Mouse (Mus musculus): Measurements from ENCODE around the gene 4931422A03Rik. TPM values are rescaled to one million over a fixed set of nuclear protein-coding genes. Genes with fewer than 3 reads are reported as not detected.
"Not testable (repeated sequence)": the region's sequence is repeated elsewhere in the genome, so short reads cannot be mapped to it uniquely, and the experiment has no call there.

4931422A03Rik gene
- total RNA-seq, 4 experiments from 2014 or later, result not detected

DNA sequence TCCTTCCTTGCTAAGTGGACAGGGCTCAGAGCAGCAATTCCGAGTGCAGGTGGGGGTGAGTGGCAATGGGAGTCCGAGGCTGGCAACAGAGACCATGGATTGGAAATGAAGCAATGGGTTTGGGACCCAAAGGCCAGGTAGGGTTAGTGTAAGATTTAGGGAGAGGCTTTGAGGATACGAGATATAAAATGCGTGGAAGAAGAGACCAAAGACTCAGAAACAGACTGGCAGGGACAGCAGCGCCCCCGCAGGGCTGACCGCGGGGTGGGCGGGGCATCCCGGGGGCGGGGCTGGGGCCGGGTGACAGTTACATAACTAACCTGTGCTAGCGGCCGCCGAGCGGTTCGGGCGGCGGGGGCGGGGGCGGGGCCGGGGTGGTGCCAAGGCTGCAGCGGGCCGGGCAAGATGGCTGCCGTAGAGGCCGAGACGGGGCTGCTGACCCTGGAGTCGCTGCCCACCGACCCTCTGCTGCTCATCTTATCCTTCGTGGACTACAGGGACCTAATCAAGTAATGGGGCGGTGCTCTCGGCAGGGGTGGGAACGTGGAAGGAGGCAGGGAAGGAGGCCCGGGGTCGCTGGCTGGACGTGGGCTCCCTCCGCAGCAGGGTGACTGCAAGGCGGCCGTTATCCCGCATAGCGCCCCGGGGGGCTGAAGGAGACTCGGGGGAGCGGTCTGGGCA lies 563 bp downstream of the 4931422A03Rik start, which contains the start of gene Fbxo3:
Fbxo3 (plus strand) TSS at position 264 of the 681 bp plus-strand sequence.
- DNase-seq (ENCODE audit: low spot score in 2 of 2), result peak; percentile 86

GRCm38 (mm10) chr2:104024656-104025055 lies 3.5 kb downstream of the 4931422A03Rik start:
- DNase-seq (ENCODE audit: low spot score in 2 of 2), result no peak

DNA sequence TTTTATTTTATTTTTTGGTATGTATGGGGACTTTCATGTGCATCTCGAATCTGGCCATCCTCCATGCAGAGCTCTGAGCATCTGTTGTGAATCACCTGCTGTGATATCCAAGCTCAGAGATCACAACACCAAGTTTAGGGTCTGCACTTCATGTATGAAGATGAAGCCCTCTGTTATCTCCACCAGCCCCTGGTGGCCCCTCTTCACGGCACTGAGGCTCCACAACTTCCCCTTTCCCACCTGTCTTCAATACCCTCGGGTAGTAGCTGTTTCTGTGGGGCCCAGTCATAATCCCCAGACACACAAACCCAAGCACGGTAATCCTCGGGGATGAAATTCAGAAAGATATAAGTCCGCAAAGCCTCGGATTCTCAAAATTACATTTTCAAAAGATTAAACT lies 5.1 kb downstream of the 4931422A03Rik start:
- no peak for DNase-seq (ENCODE audit: low spot score in 2 of 2)

GRCm38 (mm10) chr2:104008853-104009252 lies 19.3 kb downstream of the 4931422A03Rik start:
- DNase-seq (ENCODE audit: low spot score in 2 of 2), result not testable (repeated sequence)

DNA sequence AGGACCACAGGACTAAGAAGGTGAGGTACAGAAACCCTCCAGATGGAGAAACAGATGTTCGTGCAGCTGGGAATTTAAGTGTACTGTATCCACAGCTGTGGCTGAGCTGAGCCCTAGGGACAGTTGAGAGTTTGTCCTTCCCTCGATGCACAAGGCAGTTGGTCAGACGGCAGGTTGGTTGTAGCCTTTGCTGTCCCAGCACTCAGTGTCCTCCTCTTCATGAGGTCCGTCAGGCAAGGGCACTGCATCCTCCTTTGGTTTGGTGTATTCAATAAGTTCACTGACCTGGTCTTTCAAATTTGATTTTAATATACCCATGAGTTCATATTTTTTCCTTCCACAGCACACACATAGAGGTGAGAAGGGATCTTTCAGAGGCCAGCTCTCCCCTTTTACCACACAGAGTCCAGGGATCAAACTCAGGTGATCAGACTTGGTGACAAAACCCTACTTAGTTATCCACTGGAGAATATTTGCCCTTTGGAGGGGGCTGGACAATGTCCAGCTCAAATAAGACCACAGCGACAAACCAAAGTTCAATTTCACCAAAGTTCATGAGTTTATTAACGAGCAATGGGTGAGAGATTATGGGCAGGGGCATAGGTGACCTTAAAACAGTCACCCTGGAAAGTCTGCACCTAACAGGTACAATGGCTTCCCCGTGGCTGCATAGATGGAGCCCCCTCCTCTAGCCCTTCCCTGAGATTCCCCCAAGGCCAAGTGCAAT lies 20.2 kb downstream of the 4931422A03Rik start:
- DNase-seq (ENCODE audit: low spot score in 2 of 2), result no peak

DNA sequence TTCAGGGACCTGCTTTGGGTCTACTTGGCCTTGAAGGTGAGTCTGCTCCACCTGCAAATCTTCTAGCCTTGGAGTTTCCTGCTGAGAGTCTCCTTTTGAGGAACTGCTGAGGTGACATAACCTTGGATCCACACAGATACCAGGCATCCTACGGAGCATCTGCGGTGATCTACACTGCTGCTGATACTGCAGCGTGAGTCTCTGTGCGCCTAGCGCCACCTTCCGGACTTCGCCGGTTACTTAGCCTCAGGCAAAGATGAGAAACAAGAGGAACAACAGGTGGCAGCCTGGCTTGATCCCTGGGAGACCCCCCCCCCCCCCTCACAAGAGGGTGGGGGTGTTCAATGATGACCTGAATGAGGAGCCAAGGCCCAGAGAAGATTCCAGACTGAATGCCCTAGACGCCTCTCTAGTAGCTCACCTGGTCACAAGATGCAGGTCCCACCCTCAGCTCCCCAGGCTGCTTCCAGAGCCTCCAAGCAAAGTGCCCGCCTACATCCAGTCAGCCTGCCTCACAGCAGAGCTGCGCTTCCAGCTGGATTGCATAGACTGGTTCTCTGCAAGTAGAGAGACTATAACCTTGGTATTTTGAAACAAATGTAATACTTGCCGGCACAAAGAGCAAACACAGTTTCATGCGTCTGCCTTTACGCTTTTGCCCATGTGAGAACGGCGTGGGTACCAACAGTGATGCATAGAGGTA lies 25.3 kb downstream of the 4931422A03Rik start:
- no peak for DNase-seq (ENCODE audit: low spot score in 2 of 2)

- no peak for DNase-seq (ENCODE audit: low spot score in 2 of 2)
Observed at GRCm38 (mm10) chr2:104001861-104002260, 26.3 kb downstream of the 4931422A03Rik start.

DNA sequence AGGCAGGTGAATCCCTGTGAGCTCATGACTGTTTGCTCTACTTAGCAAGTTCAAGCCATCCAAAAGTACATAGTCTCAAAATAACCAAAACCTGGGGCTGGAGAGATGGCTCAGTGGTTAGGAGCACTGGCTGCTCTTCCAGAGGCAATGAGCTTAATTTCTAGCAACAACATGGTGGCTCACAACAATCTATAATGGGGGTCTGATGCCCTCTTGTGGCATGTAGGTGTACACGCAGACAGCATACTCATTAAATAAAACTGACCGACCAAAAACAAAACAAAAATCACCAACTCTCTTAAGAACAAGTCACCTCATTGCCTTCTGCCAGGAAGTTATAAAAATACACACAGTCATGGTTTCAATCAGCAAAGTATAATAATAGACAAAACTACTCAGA lies 27.1 kb downstream of the 4931422A03Rik start:
- DNase-seq (ENCODE audit: low spot score in 2 of 2), result no peak

DNA sequence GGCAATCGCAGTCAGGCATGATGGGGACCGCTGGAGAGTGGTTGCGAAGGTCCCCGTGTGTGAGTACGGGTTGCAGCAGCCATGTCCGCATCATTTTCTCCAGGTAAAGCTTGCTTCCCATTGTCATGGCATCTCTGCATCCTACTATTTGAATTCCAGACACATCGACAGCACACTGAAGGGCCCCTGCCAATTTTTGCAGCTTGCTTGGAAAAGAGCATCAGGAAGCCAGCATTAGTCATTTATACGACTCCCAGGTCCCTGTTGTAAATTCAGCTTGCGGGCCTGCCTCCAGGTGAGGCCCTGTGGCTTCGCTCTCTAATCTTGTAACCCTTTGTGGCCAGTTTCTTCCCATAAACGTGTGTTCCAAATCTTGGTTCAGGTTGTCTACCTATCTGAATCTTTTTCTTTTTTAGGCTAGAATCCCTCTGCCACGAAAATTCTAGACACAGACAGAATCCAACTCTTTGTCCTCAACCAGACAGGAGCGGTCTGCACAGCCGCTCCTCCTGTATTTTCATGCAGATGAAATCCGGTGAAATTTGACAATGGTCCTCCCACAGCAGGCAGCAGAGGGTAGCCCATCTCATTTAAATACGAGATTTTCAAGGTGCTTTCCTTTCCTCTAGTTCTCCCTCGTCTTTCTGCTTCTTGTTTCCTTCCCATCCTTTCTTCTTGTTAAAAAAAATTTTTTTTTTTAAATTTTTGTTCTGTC lies 35.4 kb downstream of the 4931422A03Rik start:
- no peak for DNase-seq (ENCODE audit: low spot score in 2 of 2)

DNA sequence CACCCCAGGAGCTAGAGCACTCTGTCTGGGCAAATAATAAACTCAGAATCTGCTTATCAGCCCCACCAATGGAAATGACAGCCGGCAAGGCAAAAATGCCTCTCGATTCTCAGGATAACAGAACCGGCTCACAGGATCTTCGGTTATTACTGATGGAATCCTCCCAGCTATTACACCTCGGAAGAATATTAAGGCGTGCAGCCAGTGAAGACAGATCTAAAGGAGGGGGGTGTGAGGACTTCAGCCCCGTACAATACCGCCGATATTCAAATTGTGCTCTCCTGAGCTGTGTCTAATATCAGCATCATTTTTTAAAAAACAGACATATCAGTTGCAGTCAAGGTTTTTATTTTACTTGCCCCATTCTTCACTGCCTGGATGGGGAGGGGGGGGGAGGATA lies 36.0 kb downstream of the 4931422A03Rik start:
- no peak for DNase-seq (ENCODE audit: low spot score in 2 of 2)

GRCm38 (mm10) chr2:103991303-103991702 lies 36.9 kb downstream of the 4931422A03Rik start:
- no peak for DNase-seq (ENCODE audit: low spot score in 2 of 2)

GRCm38 (mm10) chr2:103989724-103990123 lies 38.4 kb downstream of the 4931422A03Rik start:
- DNase-seq (ENCODE audit: low spot score in 2 of 2), result no peak

DNA sequence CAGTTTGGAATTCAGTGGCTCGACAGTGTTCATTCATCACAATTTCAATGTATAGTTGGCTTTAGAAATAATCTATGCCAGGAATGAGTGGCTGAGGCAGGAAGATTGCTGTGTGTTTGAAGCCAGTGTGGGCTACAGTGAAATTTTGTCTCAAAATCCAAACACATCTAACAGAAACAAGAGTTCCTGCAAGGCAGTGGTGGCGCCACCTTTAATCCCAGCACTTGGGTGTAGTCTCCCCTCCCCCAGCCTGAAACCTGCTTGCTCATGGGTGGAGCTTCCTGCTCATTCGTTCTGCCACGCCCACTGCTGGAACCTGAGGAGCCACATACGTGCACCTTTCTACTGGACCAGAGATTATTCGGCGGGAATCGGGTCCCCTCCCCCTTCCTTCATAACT lies 40.6 kb downstream of the 4931422A03Rik start:
- not testable (repeated sequence) for DNase-seq (ENCODE audit: low spot score in 2 of 2)

DNA sequence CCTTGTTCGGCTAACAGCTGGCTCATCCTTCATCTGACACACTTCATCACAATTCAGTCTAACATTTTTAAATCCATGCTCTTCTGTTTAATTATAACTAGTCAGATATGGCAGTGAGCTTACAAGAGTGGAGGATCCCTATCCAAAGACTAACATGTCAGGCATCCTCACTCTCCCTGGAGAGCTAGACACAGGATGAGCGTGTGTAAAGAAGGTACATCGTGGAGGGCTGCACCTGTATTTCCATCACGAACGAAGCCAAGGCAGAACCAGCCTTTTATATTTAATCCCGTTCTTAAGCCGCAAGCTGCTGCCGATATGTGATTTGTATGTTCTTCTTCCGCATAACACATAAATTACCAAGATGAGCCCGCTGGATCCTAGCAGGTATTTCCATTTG lies 45.0 kb downstream of the 4931422A03Rik start:
- DNase-seq (ENCODE audit: low spot score in 2 of 2), result no peak

DNA sequence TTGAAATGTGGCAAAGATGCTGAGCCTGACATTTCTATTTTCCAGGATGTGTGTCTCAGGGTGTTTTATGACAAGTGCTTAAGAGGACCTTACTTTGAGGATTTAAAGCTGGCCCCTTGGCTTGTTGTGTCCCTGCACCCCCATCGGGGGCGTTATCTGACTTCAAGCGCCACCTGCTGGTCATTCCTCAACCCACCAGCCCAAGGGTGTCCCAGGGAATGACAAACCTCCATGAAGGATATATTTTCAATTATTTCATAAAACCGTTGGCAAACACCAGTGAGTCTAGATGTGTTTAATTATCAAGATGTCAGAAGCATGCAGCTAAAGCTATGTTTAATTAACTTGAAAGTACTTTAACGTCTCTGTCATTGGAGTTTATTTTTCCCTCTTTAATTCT lies 45.9 kb downstream of the 4931422A03Rik start:
- peak; percentile 31 to 44 for DNase-seq (ENCODE audit: low spot score in 2 of 2)

GRCm38 (mm10) chr2:103977716-103978115 lies 50.4 kb downstream of the 4931422A03Rik start:
- no peak for DNase-seq (ENCODE audit: low spot score in 2 of 2)

DNA sequence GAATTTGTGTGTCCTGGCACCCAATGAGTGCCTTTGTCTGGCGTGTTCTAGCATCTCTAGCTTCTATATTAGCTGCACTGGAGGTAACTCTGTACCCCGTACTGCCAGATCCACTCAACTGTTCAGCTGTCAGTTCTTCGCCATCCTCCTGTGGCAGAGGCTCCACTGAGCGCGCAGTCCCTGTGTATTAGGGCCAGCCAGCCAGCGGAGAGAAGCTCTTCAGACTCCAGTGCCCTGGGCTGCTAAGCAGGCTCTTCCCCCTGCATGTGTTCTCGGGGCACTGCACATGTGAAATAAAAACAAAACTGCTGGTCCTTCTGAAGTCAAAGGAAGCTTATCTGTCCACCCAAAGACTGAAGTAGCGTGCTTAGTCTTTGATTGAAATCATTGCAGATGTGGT lies 50.9 kb downstream of the 4931422A03Rik start:
- DNase-seq (ENCODE audit: low spot score in 2 of 2), result no peak

DNA sequence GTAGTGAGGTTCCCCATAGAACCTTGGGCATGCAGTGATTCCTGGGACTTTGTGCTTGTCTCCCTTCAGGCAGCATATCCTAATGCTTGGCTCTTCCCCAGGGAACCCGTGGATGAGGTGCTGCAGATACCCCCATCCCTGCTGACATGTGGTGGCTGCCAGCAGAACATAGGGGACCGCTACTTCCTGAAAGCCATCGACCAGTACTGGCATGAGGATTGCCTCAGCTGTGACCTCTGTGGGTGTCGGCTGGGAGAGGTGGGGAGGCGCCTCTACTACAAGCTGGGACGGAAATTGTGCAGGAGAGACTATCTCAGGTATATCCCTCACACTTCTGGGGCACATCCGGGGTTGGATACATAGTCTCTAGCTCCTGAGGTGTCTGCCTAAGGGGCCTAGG lies 52.3 kb downstream of the 4931422A03Rik start:
- DNase-seq (ENCODE audit: low spot score in 2 of 2), result no peak

- DNase-seq (ENCODE audit: low spot score in 2 of 2), result no peak
Observed at GRCm38 (mm10) chr2:103971838-103972237, 56.3 kb downstream of the 4931422A03Rik start.

- DNase-seq (ENCODE audit: low spot score in 2 of 2), result no peak
Observed at GRCm38 (mm10) chr2:103970791-103971649, 57.1 kb downstream of the 4931422A03Rik start.

All from gastrocnemius, adult 8-10 months (tissue).